Mouse (Mus musculus): Measurements from ENCODE around the gene Srpk2. TPM values are rescaled to one million over a fixed set of nuclear protein-coding genes. Genes with fewer than 3 reads are reported as not detected.
"Not testable (repeated sequence)": the region's sequence is repeated elsewhere in the genome, so short reads cannot be mapped to it uniquely, and the experiment has no call there.

Gene Srpk2
- total RNA-seq, 2 experiments from 2014 or later = 35.7 to 41.2 TPM

- DNase-seq = peak; percentile 76
These were observed 9.5 kb downstream of the Srpk2 start for GRCm38 (mm10) chr5:23674829-23675498.

- no peak for DNase-seq
These were observed 12.3 kb downstream of the Srpk2 start for GRCm38 (mm10) chr5:23672136-23672535.

- no peak for DNase-seq
These were observed 13.5 kb downstream of the Srpk2 start for GRCm38 (mm10) chr5:23670880-23671279.

- no peak for DNase-seq
These were observed 18.5 kb downstream of the Srpk2 start for GRCm38 (mm10) chr5:23665906-23666305.

GRCm38 (mm10) chr5:23661191-23661590, 23.2 kb downstream of the Srpk2 start:
- no peak for DNase-seq

GRCm38 (mm10) chr5:23658017-23658416, 26.4 kb downstream of the Srpk2 start:
- no peak for DNase-seq

- DNase-seq = no peak
These were observed 27.8 kb downstream of the Srpk2 start for GRCm38 (mm10) chr5:23656590-23656989.

GRCm38 (mm10) chr5:23655030-23655429, 29.4 kb downstream of the Srpk2 start:
- no peak for DNase-seq

- no peak for DNase-seq
These were observed 32.1 kb downstream of the Srpk2 start for GRCm38 (mm10) chr5:23652326-23652725.

- no peak for DNase-seq
These were observed 32.6 kb downstream of the Srpk2 start for GRCm38 (mm10) chr5:23651786-23652185.

GRCm38 (mm10) chr5:23650504-23650903, 33.9 kb downstream of the Srpk2 start:
- no peak for DNase-seq

GRCm38 (mm10) chr5:23649246-23649645, 35.2 kb downstream of the Srpk2 start:
- DNase-seq = no peak

- DNase-seq = no peak
These were observed 38.7 kb downstream of the Srpk2 start for GRCm38 (mm10) chr5:23645671-23646070.

GRCm38 (mm10) chr5:23639193-23639592, 45.2 kb downstream of the Srpk2 start:
- not testable (repeated sequence) for DNase-seq

- DNase-seq = no peak
These were observed 46.4 kb downstream of the Srpk2 start for GRCm38 (mm10) chr5:23638023-23638422.

GRCm38 (mm10) chr5:23637337-23637736, 47.1 kb downstream of the Srpk2 start:
- no peak for DNase-seq

- no peak for DNase-seq
These were observed 52.9 kb downstream of the Srpk2 start for GRCm38 (mm10) chr5:23631490-23631889.

GRCm38 (mm10) chr5:23627221-23627620, 57.2 kb downstream of the Srpk2 start:
- DNase-seq = peak; percentile 20

GRCm38 (mm10) chr5:23626173-23626572, 58.2 kb downstream of the Srpk2 start:
- DNase-seq = no peak

- no peak for DNase-seq
These were observed 63.8 kb downstream of the Srpk2 start for GRCm38 (mm10) chr5:23620621-23621020.

- DNase-seq = no peak
These were observed 65.8 kb downstream of the Srpk2 start for GRCm38 (mm10) chr5:23618656-23619055.

- no peak for DNase-seq
These were observed 67.4 kb downstream of the Srpk2 start for GRCm38 (mm10) chr5:23617104-23617415.

GRCm38 (mm10) chr5:23616270-23617103, 67.9 kb downstream of the Srpk2 start:
- peak; percentile 20 for DNase-seq

All from gastrocnemius, postnatal 10 days (tissue).